Mouse (Mus musculus) cerebellum, adult 8-10 months (tissue): Measurements from ENCODE around the gene Recql5.

Experiments
- DNase-seq: peaks from one replicate; pipeline ENCODE4 v3.0.0; 2022

Recql5 gene

GRCm38 (mm10) chr11:115939690-115940329, 6.5 kb upstream of the Recql5 start:
- peak; percentile 72 for DNase-seq

GRCm38 (mm10) chr11:115933747-115934110, 452 bp upstream of the Recql5 start:
- no peak for DNase-seq

DNA sequence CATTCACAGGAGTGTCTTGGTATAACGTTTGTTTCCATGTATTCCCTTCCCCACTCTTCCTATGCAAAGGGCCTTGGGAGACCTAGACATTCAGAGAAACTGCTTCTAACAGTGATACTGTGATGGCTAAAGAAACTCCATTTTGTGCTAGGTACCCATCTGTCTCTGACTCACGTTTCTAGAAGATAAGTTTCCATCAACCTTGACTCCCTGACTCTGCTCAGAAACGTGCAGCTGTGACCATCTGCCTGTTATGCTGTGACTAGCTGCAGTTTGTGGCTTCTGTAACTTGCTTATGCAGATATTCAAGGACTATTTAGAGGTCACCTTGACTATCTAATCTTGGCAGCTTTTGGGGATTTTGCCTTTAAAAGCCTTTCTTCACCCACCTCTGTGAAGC, 2.0 kb downstream of the Recql5 start:
- no peak for DNase-seq

- DNase-seq: no peak
Measured at GRCm38 (mm10) chr11:115929818-115930217, 3.5 kb downstream of the Recql5 start.

DNA sequence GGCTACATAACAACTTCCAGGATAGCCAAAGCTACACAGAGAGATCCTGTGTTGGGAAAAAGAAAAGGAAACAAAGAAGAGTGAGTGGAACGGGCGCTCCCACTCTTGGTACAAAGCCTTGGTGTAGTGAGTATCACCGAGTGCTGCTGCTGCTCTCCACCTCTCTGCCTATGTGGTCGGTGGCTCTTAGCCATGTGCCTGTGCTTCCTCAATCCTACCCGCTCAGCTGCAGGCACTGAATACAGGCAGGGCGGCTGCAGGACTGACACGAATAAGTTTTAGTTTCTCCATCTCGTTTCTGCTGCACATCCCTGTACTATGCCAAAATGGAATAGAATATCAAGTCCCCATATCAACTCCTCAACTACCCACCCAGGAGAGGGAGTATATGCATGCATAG, 4.2 kb downstream of the Recql5 start:
- DNase-seq: no peak

GRCm38 (mm10) chr11:115921986-115922385, 11.3 kb downstream of the Recql5 start:
- no peak for DNase-seq

- peak; percentile 56 for DNase-seq
Measured at GRCm38 (mm10) chr11:115920110-115920818, 13.0 kb downstream of the Recql5 start.

GRCm38 (mm10) chr11:115919073-115919472, 14.2 kb downstream of the Recql5 start:
- DNase-seq: no peak

DNA sequence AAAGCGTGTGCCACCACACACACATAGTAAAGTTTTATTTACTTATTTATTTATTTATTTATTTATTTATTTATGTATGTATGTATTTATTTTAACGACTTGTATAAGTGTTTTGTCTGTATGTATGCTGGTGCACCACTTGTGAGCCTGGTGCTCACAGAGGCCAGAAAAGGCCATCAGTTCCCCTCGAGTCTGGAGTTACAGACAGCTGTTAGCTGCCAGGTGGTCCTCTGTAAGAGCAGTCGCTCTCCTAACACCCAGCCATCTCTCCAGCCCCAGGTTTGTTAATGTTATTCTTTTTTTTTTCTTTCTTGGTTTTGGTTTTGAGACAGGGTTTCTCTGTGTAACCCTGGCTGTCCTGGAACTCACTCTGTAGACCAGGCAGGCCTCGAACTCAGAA, 14.6 kb downstream of the Recql5 start:
- DNase-seq: no peak

- DNase-seq: no peak
Measured at GRCm38 (mm10) chr11:115916579-115916978, 16.7 kb downstream of the Recql5 start.

- no peak for DNase-seq
Measured at GRCm38 (mm10) chr11:115911632-115912376, 21.5 kb downstream of the Recql5 start, which contains the start of gene Smim6. Gene Smim6, plus strand, starts transcription at chr11:115912017.

GRCm38 (mm10) chr11:115911134-115911561, 22.1 kb downstream of the Recql5 start:
- DNase-seq: no peak

DNA sequence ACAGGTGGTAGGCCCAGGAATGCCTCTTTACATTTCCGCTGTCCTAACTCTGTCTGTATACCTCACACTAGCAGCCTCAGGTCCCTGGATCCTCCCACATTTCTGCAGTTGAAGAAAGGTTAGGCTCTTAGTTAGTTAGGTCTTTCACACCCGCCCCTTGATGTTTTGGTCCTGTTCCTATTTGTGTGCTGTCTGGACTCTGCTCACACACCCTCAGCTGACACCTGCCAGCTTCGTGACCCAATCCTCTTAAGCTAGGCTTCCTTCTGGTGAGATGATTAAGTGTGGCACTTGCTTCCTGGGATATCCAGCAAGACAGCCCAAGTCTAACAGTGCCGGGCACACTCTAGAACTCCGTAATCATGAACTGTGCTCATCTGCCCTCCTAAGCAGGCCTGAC, 26.8 kb downstream of the Recql5 start:
- DNase-seq: no peak

- DNase-seq: no peak
Measured at GRCm38 (mm10) chr11:115906116-115906515, 27.2 kb downstream of the Recql5 start.

DNA sequence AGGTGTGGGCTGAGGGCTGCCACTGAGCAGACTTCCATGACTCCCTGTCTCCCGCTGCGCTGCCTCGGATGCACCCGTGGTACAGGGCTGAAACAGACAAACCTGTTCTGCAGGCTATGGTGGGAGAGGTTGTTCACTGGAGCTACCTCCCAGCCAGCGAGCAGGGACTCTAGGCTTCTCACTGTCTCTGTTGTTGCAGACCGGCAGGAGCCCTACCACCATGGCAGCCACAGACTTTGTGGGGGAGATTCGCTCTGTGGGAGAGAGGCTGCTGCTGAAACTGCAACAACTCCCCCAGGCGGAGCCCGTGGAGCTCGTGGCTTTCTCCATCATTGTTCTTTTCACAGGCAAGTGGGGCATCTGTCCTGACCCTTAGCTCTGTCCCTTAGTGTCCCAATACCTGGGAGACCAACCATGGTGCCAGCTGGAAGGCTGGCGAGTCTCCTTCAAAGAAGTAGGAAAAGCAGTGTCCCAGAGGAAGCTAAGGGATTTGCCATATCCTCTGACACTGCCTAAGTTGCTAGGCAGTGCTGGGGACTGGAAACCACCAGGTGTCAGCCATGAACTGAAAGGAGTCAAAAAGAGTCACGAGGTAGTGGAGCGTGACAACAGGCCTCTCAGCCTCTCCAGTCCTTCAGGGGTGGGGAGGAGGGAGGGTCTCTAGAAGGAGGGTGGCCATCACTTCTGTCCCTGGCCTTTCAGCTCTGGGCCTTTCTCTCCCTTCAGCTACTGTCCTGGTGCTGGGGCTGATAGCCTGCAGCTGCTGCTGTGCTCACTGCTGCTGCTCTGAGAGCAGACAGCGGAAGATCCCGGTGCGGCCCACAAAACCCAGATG, 28.1 kb downstream of the Recql5 start:
- DNase-seq: no peak

DNA sequence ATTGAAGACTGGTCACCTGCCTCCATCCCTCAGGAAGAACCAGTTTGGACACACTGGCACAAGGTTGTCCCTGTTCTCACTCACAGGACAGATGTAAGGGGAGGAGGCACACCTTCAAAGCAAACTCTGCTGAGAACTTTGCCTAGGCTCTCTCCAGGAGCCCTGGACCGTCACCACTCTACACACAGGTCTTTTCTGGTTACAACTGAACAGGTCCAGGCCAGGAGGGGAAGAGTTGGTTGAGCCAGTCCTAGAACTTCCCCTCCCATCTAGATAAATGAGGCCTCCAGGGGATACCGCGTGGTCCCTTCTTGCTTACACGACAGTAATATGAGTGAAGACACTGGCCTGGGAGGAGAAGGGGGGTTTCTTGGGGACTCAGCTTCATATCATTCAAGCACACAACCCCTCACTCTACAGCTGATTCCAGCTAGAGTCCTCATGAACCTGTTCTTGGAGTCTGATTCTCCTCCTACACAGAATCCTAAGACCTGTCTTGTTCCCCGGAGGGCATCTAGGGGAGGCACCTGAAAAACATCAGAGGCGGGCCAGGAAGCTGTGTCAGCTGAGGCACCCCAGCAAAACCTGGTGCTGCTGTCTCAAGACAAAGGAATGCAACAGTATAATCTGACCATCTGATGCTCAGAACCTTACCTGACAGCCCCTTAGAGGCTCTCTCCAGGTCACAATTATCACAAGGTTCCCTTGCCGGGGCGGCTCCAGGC, 28.9 kb downstream of the Recql5 start:
- no peak for DNase-seq

DNA sequence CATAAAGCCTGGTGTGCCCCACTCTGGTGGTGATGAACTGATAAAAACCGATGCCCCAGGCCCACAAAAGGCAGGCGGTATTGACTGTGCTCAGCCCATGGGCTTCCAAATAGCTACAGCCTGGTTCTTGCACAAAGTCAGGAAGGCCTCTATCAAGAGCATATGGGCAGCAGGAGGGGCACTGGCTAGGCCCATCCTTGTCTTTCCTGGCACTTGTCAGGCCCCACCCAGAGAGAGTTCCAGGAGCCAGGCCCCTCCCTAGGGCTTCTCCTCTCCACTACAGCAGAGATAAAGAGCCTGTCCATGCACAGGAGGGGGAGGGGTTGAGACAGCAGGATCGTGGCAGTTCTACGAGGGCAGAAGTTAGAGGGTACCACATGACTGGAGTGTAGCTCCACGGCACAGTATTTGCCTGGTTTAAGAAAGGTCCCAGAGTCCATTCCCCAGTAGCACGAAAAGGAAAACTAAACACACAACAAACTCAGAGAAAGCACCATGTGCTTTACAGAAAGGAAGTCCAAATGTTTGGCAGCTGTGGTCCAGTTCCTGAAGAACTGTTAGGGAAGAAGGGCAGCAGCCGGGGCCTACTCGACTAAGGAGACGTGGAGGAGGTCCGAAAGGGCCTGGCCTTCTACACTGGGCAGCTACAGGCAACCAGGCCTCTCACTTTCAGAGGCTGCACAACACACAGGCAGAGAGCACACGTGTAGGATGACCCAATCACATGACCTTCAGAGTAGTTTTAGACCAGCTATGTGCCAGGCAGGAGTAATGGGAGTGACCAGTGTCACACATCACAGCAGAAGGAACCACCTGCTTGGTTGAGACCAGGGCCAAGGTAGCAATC, 29.7 kb downstream of the Recql5 start:
- no peak for DNase-seq

GRCm38 (mm10) chr11:115902831-115903230, 30.4 kb downstream of the Recql5 start:
- no peak for DNase-seq

GRCm38 (mm10) chr11:115902177-115902576, 31.1 kb downstream of the Recql5 start:
- no peak for DNase-seq

DNA sequence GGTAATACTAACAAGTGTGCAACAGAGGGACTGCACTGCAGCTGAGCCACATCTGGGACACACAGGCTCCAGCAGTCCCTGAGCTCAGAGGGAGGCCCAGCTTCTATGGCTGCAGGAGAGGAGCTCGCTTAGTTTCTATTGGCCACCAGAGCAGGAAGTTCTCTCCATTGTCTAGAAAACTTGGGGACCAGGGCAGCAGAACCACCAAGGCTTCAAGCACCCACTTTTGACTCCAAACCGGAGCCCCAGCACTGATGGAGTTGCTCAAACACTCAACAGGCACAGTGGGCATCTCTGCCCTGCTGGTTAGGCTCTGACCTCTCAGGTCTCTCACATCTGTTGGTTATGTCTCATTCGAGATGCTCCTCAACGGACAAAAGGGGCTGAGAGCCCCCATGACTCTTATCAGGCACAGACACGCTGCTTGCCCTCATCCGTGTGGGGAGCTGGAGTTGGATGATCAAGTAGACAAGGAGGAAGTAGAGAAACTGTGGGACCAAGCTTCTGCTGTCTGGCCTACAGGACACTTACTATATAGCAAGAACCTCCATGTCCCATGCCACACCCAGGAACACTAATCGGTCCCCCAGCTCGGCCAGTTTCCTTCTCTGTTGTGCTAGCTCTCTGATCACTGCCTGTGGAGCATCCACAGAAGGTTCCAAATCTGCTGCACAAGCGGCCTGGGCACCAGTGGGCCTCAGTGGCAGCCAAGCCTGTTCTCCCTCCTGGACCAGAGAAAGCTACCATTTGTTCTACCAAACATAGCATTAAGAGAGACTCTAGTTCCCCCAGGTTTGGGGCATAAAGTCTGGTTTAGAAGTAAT, 31.7 kb downstream of the Recql5 start:
- DNase-seq: no peak
